Mouse (Mus musculus): ENCODE results near the gene Brpf3. TPM values are rescaled to one million over a fixed set of nuclear protein-coding genes. Genes with fewer than 3 reads are reported as not detected.

Gene Brpf3
- 1.5 and 2.3 TPM in 2 replicates for total RNA-seq (2012; rRNA removed)
- 0.40 and 0.96 TPM in 2 replicates for total RNA-seq (2014; rRNA removed)
- 8.5 and 12.1 TPM in 2 replicates for polyA plus RNA-seq (2012; ENCODE audit: insufficient read length, low read depth)

GRCm38 (mm10) chr17:28800671-28801412 is at the start of gene Brpf3:
Gene Brpf3 (plus strand): TSS chr17:28801090.
- TF ChIP-seq TBP (conservative IDR thresholded peaks at IDR 0.05; ENCODE audit: low read depth, low read length) (no peak), HCFC1 (IDR thresholded peaks at IDR 0.05; ENCODE audit: low read depth, low read length) (no peak), ZNF384 (IDR thresholded peaks at IDR 0.05; ENCODE audit: low read depth, low read length) (no peak), MEF2A (IDR thresholded peaks at IDR 0.05; ENCODE audit: borderline replicate concordance, low read depth, low read length) (no peak), NRF1 (IDR thresholded peaks at IDR 0.05; ENCODE audit: low read depth, low read length) (no peak), CHD2 (IDR thresholded peaks at IDR 0.05; ENCODE audit: low read length) (no peak), KAT2A (IDR thresholded peaks at IDR 0.05; ENCODE audit: insufficient replicate concordance, low read length) (0 out of 2 replicates have a peak, but pooled peaks have one; percentile 9), MAX (IDR thresholded peaks at IDR 0.05; ENCODE audit: low read length) (no peak; the same call in 1 of the 2 replicates), MYC (IDR thresholded peaks at IDR 0.05; ENCODE audit: low read depth, low read length) (no peak), UBTF (IDR thresholded peaks at IDR 0.05; ENCODE audit: low read depth, low read length) (peak; percentile 97), CHD1 (IDR thresholded peaks at IDR 0.05; ENCODE audit: low read depth, low read length) (no peak), MAZ (IDR thresholded peaks at IDR 0.05; ENCODE audit: low read depth, low read length) (peak; percentile 20; the same call in 1 of the 2 replicates), ZMIZ1 (IDR thresholded peaks at IDR 0.05; ENCODE audit: low read depth, low read length) (no peak), NELFE (IDR thresholded peaks at IDR 0.05; ENCODE audit: low read depth, low read length) (peak; percentile 20; the same call in 1 of the 2 replicates), RAD21 (IDR thresholded peaks at IDR 0.05; ENCODE audit: low read depth, low read length) (peak; percentile 10), ELF1 (IDR thresholded peaks at IDR 0.05; ENCODE audit: low read depth, low read length) (0 out of 2 replicates have a peak, but pooled peaks have one; percentile 3), JUND (conservative IDR thresholded peaks at IDR 0.05; ENCODE audit: low read depth, low read length) (no peak), POLR2A (IDR thresholded peaks at IDR 0.05; ENCODE audit: low read depth, low read length) (peak; percentile 12; the same call in 1 of the 2 replicates), MXI1 (IDR thresholded peaks at IDR 0.05; ENCODE audit: low read depth, low read length) (0 out of 2 replicates have a peak, but pooled peaks have one; percentile 19), BHLHE40 (IDR thresholded peaks at IDR 0.05; ENCODE audit: low read depth, low read length) (no peak), CTCF (conservative IDR thresholded peaks at IDR 0.05 in 1 of 2, IDR thresholded peaks at IDR 0.05 in 1 of 2; ENCODE audit: low read depth in 2 of 2, low read length in 2 of 2) (peak in 1 of 2 experiments; percentile 54; a peak in 2 of 4 replicates), SMC3 (IDR thresholded peaks at IDR 0.05; ENCODE audit: low read depth, low read length) (peak; percentile 4; the same call in 1 of the 2 replicates), E2F4 (IDR thresholded peaks at IDR 0.05; ENCODE audit: insufficient replicate concordance, low read depth, low read length) (no peak), PAX5 (IDR thresholded peaks at IDR 0.05; ENCODE audit: low read length) (no peak), IRF4 (IDR thresholded peaks at IDR 0.05; ENCODE audit: low read depth, low read length) (no peak), EP300 (IDR thresholded peaks at IDR 0.05; ENCODE audit: low read length) (no peak), ZKSCAN1 (IDR thresholded peaks at IDR 0.05; ENCODE audit: borderline replicate concordance, low read depth, low read length) (no peak), RCOR1 (conservative IDR thresholded peaks at IDR 0.05; ENCODE audit: low read depth, low read length) (no peak)
- H3K27ac ChIP-seq (ENCODE audit: insufficient read depth, low read depth): peak within 1 kb of the TSS; percentile 61
- H3K36me3 ChIP-seq (replicated peaks in 1 of 2; ENCODE audit: control insufficient read depth in 1 of 2, insufficient read depth in 1 of 2, low read length in 1 of 2): peaks cover 0 to 5% of the 10 kb centered on the region in 2 experiments
- peak within 1 kb of the TSS; percentile 69 to 83 (median 71) for H3K4me3 ChIP-seq (replicated peaks in 1 of 3; ENCODE audit: low read depth in 2 of 3, low read length in 2 of 3, poor library complexity in 1 of 3)
- no peaks in the 10 kb centered on the region for H3K27me3 ChIP-seq (replicated peaks)
- in situ Hi-C loops (cut with MboI; ENCODE audit: low pct_ligation_motif_present, low pct_unique_long_range_greater_than_20kb, low sequenced_read_pairs): no loop called here
- H3K9ac ChIP-seq (ENCODE audit: insufficient read depth, low read depth): peak within 1 kb of the TSS; percentile 99
- peaks cover 6% of the 10 kb centered on the region for H3K9me3 ChIP-seq (replicated peaks; ENCODE audit: low read length)
- H3K79me2 ChIP-seq (replicated peaks; ENCODE audit: control insufficient read depth, extremely low read depth, insufficient read depth, poor library complexity, severe bottlenecking): no peaks in the 10 kb centered on the region
- peaks cover 3 to 27% of the 10 kb centered on the region in 2 experiments; a peak in 3 of 4 replicates for H3K4me1 ChIP-seq (ENCODE audit: control insufficient read depth in 1 of 2, insufficient read depth in 2 of 2)
- dilution Hi-C loops (cut with MboI; ENCODE audit: extremely low pct_ligation_motif_present, extremely low pct_unique_long_range_greater_than_20kb, low sequenced_read_pairs): no loop called here
- peak; percentile 41 for DNase-seq (ENCODE audit: extremely low read depth)
- H3K4me2 ChIP-seq (ENCODE audit: insufficient read depth, low read depth, poor library complexity, severe bottlenecking): peak within 1 kb of the TSS; percentile 99
